Mouse (Mus musculus) kidney, postnatal 25 days (tissue): ENCODE measurements around the gene Myg1.

Source experiments
- DNase-seq, 2 experiments: peaks; one replicate each; pipeline ENCODE4 v3.0.0; 2021; ENCODE audit warnings: mixed read lengths in 2 of 2

The Myg1 gene

DNA sequence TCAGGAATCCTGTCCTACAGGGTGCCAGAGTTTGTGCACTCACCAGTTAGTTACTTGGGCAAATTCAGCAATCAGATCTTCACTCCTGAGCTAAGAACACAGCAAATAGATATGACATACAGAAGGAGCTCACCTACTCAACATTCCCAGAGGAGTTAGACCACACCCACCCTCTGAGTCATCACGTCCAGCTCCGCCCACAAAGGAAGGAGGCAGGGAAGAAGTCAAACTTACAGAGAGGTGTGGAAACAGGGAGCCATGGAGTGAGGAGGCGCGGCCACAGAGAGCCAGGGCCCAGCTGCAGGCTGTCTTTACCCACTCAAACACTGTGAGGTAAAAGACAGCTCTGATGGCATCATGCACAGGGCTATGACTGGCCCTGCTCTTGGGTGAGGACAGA is 14.9 kb downstream of the Myg1 start:
- DNase-seq: no peak

DNA sequence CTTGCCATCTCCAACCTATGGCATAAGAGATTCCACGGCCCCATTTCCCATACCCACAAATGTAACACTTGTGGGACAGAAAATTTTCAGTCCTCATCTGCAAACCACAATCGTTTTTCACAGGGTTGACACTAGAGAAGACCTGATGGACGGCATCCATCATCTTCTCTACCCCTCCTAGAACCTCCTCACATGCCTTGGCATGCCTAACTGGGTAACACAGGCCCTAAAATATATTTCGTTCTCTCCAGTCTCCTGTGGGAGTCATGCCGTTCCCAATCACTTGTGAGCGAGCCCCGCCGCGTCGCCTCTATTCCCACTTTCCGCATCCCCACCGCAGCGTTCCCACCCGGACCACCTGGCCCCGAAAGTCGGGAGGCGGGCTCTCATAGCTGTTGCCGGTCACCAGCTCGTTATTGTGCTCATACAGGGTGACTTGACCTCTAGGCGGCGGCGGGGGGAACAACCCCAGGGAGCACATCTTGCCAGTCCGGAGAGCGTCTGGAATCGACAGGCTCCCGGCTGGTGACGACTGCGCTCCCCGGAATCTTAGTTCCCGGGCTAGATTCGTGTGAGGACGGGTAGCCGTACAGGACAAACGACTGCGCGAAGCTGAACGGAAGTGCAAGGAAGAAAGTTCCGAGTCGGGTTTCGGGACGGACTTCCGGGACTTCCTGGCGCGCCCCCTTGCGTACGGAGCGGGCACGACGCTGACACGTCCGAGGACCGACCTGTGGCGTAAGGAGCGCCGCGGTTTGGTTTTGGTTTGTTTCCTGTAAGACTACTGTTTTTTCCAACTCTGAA is 18.8 kb downstream of the Myg1 start, which contains the start of gene Aaas:
TSS of gene Aaas (minus strand) at position 634 of the 804 bp plus-strand sequence.
- DNase-seq: peak; percentile 97

DNA sequence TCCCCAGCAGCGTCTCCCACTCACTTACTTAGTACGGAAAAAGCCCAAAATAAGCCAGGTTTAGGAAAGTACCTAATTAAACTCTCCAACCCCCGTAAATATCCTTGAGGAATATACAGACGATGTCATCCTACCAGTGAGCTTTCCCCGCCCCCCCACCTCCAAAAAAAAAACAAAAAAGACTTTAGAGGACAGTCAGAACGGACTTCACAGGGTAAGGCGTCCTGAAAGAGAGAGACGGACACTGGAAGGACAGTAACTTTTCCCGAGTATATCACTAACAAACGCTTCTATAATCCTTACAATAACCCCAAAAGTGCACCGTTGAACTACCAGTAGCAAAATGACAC is 19.4 kb downstream of the Myg1 start:
- no peak for DNase-seq

DNA sequence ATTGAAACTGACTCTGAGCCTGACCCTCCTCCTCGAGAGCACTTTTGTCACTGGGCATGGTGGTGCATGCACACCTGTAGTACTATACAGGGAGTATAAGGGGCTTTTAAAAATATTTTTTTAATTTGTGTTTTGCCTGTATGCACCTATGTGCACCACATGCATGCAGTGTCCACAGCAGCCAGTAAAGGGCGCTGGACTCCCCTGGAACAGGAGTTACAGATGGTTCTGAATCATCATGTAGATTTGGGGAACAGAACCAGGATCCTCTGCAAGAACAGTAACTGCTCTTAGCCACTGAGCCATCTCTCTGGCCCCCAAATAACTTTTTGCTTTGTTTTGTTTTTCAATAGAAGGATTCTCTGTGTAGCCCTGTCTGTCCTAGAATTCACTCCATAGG is 20.7 kb downstream of the Myg1 start:
- DNase-seq: no peak

DNA sequence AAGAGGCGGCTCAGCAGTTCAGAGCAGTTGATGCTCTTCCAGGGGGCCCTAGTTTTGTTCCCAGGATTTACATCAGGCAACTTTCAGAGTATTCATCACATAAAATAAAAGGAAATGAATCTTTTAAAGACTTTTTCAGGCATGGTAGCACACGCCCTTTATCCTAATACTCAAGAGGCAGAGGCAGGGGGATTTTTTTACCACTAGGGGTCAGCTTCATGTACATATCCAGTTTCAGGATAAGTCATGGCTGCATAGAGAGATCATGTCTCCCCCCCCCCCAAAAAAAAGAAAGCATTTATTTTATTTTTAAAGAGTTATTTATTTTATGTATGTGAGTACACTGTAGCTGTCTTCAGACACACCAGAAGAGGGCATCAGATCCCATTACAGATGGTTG is 22.5 kb downstream of the Myg1 start:
- no peak for DNase-seq

DNA sequence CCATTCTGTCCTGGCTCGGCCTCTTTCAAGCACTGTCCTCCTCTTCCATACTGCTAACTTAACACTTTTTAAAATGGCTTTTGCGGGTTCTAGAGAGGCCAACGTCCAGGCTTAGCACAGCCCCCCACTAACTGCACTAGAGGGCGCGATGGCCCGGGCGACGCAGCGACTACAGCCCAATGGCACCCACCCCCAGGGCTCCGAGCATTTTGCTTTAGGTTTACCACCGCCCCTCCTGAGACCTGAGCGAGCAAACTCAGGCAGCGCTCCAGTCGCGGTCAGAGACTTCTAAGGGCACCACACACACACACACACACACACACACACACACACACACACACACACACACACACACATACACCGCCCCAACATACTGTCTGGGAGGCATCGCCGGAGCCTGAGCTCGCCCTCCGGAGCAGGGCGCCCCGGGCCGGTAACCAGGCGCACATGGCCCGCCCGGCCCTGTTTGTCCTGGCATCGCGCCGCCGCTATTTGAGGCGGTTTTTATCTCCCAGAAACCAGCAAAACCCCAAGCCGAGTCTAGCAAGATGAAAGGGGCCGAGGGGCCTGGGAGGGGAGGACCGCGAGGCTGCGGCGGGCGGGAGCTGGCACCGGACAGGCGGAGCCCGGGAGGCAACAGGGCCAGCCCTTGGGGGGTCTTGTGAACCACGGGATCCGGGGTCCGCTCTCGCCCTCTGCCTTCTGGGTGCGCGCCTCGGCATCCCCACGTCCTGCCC is 23.8 kb downstream of the Myg1 start:
- peak; percentile 63 to 70 for DNase-seq

DNA sequence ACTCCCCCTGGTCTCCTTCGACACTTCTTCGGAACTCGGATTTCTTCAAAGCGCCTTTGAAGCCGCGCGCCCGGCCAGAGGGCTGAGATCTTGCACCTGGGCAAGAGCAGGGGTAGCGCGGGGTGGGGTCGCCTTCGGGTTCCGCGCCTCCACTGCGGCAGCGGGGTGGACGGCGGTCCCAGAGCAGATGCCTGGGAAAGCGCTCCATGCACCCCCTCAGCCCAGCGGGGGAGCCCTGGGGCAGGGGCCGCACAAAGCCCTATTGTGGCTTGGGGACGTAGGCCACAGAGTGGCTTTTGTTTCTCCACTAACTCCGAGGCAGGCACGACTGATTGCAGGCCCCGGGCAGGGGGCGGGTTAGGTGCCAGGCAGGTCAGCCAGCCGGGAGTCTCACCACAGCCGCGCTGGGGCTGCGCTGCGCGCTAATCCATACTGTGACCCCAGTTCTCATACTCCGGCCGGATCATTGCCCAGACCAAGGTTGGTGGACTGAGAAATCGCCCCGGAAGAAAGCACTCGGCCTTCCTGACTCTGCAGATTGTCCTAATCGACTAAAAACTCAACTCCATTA is 24.4 kb downstream of the Myg1 start:
- peak; percentile 47 to 75 for DNase-seq

DNA sequence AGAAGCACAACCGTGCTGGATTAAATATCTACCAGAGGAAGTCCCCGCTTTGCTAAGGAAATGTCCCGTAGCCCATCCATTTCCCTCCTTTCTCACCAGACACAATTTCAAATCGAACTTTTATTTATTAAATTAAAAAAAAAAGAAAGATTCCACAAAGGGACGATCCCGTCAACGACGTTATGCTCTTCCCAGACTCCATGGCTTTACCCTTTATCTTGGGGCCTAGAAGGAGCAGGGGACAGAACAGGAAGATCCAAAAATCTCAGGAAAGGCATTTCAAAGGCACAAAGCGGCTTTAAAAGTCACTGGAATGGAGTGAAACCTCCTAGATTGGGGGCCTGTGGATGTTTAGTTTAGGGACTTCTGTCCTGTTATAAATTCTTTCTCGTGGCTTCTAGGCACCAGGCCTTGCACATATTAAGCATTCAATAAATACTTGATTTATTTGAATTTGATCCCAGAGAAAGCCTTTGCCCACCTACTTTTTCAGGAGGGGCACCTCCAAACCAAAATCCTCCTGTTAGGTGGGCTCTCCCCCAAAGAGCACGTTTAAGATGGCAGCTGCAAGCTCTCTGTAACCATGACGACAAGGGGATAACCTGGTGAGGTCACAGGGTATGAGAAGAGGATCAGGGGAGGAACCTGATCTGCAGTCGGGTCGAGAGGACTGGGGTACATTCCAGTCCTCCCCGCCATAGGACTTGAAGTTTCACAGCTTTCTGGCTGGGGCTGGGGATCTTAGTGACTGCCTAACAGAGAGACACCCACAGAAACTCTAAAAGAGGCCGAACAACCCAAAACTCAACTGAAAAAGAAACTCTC is 25.2 kb downstream of the Myg1 start:
- DNase-seq: no peak

DNA sequence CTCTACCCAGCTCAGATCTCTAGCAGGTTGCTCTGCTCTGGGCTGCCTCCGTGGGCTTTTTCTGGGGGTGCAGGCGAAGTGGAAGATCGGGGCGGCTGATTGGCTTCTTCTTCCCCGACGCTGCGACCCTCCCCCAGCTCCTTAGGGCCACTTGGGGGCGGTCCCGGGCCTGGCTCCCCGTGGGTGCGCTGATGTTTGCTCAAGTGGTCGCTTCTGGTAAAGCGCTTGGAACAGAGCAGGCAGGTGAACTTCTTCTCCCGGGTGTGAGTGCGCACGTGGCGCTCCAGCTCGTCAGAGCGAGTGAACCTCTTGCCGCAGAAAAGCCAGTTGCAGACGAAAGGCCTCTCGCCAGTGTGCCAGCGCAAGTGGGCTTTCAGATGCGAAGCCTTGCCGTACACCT is 26.6 kb downstream of the Myg1 start:
- DNase-seq: no peak

DNA sequence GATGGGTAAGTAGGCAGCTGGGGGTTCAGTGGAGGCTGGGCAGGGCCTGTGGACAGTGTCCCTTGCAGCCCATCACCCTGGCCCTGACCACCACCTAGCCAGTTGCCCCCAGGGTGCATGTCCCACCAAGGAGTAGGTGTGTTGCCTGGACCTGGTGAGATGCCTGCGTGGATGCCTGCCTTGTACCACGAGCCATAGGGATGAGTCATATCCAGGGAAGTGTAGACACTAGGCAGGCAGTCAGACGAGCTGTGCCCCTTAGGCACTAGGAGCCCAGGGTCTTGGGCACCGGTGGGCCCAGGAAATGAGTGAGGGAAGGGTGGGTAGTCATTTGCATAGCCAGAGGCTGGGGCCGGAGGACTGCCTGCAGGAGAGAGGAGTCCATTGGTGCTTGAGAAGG is 27.3 kb downstream of the Myg1 start:
- no peak for DNase-seq

DNA sequence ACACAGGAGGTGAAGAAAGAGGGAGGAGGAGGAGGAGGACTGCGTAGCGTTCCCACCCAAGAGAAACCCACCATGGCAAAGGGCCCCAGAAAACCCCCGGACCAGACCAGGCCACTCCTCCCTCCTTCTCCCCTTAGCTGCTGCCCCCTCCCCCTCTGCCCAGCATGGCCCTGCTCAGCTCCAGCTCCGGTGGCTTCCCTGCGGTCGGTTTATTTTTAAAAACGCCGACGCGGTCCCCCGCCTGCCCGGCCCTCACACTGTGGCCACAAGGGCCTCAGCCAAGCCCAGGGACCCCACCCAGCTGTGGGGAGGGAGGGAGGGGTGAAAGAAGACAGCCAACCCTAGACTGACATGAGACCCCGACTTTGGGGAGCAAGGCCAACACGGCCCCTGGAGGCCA is 31.1 kb downstream of the Myg1 start:
- no peak for DNase-seq

DNA sequence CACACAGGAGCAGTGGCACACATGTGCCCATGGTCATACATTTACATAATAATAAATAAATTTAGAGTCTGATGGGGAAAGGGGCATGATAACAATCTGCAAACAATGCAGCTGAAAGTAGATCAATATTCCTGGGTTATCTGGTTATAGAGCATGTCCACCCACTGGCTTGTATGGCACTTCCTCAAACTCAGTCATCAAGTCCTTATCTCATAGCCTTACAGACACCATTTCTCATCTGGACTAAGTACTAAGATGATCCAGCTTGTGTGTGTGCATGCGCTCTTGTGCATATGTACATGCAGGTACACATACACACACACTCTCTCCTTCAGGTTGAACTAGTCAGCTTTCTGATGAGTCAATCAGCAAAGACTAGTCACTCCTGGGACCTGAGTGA is 33.2 kb downstream of the Myg1 start:
- DNase-seq: no peak

DNA sequence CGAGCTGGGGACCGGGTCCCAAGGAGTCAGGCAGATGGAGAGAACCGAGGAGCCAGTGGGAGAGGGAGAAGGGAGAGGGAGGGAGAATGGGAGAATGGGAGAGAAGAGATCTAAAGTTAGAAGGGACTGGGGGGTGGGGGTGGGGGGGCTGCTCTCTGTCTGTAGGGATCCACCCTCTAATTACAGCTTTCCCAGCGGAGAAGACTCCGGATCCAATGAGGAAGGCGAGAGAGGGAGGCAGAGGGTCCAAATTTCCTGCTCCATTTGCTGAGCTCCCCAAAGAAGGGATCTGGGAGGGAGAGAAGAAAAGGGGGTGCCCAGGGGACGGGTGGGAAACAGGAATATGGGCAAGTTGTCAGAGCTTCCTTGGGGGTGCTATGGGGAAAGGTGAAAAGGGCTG is 34.7 kb downstream of the Myg1 start:
- no peak for DNase-seq

DNA sequence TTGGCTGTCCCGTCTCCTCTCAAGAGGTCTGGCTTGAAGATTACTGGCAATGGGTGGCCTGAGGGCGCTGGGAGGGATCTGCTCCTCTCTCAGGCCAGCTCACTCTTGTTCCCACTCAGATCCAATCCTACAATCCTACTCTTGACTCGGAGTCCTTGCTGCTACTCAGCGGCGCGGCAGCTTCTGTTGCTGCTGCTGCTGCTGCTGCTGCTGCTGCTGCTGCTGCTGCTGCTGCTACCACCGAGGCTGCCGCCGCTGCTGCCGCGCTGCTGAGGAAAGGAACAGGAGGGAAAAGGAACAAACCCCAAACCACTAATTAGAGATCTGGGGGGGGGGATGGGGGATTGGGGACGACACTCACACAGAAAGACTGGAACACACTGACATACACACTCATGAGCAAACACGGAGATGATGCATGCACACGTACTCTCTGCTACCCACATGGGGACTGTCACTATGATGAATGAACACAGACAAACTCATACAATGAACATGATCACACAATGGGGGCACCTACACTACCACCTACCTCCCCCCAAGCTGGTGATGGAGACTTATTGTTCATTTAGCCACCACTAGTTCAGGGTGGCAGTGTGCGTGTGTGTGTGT is 35.3 kb downstream of the Myg1 start, which contains the start of gene Sp7:
TSS of gene Sp7 (minus strand) at position 450 of the 612 bp plus-strand sequence.
- no peak for DNase-seq

DNA sequence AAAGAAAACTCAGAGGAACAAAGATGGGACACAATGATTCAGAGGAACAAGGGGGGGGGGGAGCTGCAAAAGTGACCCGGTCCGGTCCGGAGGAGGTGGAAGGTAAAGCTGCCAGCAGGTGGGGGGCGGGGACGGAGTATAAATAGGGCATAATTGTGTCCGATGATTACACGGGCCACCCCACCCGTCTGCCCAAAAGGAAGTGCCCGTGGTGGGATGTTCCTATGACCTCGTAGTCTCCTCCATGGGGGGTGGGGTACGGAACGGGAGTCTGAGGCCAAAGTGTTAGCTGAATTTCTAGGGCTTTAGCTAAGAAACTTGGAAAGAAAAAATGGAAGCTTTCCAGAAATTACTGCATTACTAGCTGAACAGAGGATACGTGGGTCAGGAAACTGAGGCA is 38.5 kb downstream of the Myg1 start:
- DNase-seq: peak in 1 of 2 experiments; percentile 36

DNA sequence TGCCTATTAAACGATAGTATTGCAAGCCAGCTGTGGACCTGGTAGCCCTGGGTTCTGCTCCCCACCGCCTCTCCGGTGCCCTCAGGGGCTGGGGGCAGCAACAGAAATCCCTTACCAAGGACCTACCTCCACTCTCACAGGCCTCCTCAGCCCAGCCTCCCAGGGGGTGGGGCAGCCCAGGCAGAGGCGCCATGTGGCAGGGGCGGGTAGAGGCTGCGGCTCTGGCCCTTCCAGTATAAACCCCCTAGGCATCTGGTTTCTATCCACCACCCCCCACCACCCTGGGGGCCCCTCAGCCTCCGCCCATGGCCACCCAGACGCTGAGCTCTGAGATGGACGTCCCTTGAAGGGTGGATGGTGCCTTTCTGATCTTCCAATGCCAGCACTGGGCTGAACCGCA is 39.2 kb downstream of the Myg1 start:
- no peak for DNase-seq

DNA sequence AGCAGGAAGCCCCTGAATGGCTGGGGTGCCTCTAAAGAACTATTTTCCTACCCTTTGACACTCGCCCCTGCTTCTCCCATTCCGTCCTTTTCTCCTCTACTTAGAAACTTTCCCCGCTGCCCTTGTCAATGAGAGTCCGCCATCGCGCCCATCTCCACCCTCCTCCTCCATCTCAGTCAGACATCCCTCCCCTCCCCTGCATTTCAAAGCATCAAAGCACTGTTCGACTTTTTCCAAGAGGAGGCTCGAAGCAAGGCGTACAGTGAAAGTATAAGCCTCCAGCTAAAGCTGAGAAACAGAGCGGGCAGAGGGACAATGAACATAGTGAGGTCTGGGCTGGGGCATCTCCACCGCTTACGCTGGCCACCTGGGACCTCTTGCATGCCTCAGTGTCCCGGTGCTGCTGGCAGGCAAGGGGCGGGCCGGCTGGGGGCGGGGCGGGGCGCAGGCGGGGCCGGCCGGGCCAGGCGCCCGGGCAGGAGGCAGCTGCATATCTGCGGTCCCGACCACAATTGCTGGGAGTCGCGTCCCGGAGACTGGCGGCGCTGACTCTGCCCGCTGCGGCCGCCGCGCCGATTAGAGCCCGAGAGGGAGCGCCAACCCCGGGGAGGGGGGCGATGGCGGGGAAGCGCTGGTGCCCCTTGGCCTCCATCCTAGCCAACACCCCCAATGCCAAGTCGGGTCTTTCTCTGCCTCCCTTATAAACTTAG is 45.1 kb downstream of the Myg1 start:
- DNase-seq: peak; percentile 61 to 80

DNA sequence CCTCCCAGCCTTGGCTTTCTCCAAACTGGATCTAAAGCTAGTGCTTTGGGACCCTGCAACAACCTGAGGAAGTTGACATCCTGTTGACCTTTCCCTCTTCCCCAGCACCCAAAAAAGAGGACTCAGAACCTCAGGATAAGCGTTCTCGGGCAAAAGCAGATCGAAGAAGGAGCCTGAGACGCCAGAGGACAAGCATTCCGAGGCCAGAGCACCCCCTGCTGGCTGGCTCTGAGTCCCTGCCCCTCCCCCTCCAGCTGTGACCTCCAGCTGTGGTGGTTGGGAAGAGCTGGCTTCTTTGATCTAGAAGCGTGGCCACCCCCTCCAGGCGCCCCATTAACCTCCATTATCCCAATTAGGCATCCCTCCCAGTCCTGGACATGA is 45.6 kb downstream of the Myg1 start:
- peak; percentile 92 to 94 for DNase-seq

DNA sequence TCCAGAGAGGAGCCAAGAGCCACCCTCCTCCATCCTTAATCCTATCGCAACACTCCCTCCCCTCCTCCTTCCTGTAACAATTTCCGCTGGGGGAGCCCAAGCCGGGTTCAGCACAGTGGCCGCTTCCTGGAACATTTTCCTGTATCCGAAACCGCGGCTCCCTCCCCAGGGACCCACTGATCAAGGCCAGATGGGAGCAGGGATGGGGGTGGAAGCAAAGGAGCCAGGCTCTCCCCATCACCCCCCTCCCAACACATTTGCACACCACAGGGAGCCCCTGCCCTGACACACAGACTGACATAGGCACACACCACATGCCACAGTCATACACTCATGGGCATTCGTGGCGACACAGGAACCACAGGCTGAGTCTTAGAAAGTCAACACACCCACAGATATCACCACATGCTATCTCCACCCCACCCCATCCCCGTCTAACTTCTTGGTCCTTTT is 46.3 kb downstream of the Myg1 start:
- DNase-seq: peak; percentile 83 to 89

DNA sequence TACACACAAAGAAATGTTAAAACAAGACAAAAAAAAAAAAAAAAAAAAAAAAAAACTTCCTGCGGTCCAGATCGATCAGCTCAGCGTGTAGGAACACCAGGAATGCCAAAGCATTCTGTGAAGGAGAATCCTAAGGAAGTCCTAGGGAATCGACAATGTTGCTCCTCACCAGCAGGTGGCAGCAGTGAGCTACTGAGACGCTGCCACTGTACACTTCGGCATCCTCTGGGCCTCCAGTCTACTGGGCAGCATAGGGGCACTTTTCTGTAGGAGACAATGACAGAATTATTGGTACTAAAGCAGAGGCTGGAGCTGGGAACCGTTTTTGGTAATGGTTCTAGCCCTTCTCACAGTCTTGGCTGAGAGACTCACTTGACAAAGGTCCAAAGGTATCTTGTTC is 50.1 kb downstream of the Myg1 start:
- DNase-seq: peak; percentile 87 to 91

DNA sequence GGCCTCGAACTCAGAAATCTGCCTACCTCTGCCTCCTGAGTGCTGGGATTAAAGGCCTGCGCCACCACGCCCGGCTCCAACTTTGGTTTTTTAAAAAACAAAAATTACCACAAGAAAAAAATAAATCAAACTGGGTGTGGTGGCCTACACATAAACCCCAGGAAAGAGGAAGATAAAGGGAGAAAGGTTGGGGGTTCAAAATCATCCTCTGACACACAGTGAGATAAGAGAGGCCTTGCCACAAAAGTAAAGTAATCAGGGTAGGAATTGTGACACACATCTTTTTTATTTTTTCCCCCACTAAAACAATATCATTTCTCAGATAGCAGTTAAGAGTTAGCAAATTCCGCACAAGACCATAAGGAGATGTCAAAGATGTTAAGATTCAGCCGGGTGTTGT is 52.2 kb downstream of the Myg1 start:
- DNase-seq: no peak

DNA sequence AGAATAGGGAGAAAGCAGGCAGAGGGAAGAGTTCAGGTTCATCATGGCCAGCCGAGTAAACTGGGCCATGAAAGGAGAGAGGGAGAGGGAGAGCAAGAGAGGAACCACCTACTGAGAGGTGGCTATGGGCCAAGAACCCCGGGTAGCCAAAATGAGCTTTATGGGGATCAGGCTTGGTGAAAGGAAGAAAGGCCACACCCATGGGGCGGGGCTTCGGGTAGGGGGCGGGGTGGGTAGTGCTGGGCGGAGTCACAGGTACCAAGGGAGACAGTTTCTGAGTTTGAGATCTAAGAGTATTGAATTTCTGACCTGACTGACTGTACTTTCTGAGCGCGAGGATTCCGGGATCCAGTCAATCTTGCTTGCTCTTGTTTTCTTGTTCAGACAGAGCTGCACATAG is 55.1 kb downstream of the Myg1 start:
- DNase-seq: peak in 1 of 2 experiments; percentile 20
